Mouse (Mus musculus) forebrain, embryonic 13.5 days (tissue): ENCODE measurements around the gene Pdcl2. TPM values are rescaled to one million over a fixed set of nuclear protein-coding genes. Genes with fewer than 3 reads are reported as not detected.
A peak's percentile ranks its signal among the peaks of the same experiment; 100 is the strongest.

Experiments used
- ATAC-seq: fragments of 200-750 bp; cut with Nextera tagmentation; 2 replicates; pipeline ENCODE4 v1.8.0; 2017
- H3K27ac ChIP-seq: fragments of 300-500 bp; sonication (generic); 2 replicates; pipeline ENCODE4 v1.5.1; 2015; ENCODE audit warnings: inconsistent platforms, mild to moderate bottlenecking, moderate library complexity
- H3K27me3 ChIP-seq: fragments of 300-500 bp; sonication (generic); 2 replicates; pipeline ENCODE4 v1.6.1; 2015; ENCODE audit warnings: mild to moderate bottlenecking, inconsistent platforms
- H3K36me3 ChIP-seq: fragments of 300-500 bp; sonication (generic); 2 replicates; pipeline ENCODE4 v1.6.1; 2015; ENCODE audit warnings: mild to moderate bottlenecking, inconsistent platforms; ENCODE audit not compliant: poor library complexity, severe bottlenecking
- H3K4me1 ChIP-seq: fragments of 300-500 bp; sonication (generic); 2 replicates; pipeline ENCODE4 v1.6.1; 2015; ENCODE audit warnings: inconsistent platforms
- H3K4me2 ChIP-seq: fragments of 300-500 bp; sonication (generic); 2 replicates; pipeline ENCODE4 v1.6.1; 2015; ENCODE audit warnings: inconsistent platforms, mild to moderate bottlenecking, moderate library complexity
- H3K4me3 ChIP-seq: fragments of 300-500 bp; sonication (generic); 2 replicates; pipeline ENCODE4 v1.5.1; 2015; ENCODE audit warnings: mild to moderate bottlenecking, inconsistent platforms
- H3K9ac ChIP-seq: fragments of 300-500 bp; sonication (generic); 2 replicates; pipeline ENCODE4 v1.6.1; 2015; ENCODE audit warnings: mild to moderate bottlenecking, inconsistent platforms
- H3K9me3 ChIP-seq: fragments of 300-500 bp; sonication (generic); replicated peaks from 2 replicates; pipeline ENCODE4 v1.6.1; 2016; ENCODE audit warnings: inconsistent platforms
- WGBS: fragments of 180-500 bp; shearing (Covaris S2); methylation state at CpG from one replicate; pipeline ENCODE4 v1.1.7; 2015; 5-methylcytosine and 5-hydroxymethylcytosine counted together
- polyA plus RNA-seq: library from polyadenylated mRNA; unstranded; fragments of >200 nt; fragmentation: Nextera tagmentation; extraction: Ambion mirVana; gene quantifications from 2 replicates; pipeline ENCODE4 v1.2.1, GENCODE M21; 2015

Gene Pdcl2
- polyA plus RNA-seq, 1 experiment from 2014 or later, result not detected

DNA sequence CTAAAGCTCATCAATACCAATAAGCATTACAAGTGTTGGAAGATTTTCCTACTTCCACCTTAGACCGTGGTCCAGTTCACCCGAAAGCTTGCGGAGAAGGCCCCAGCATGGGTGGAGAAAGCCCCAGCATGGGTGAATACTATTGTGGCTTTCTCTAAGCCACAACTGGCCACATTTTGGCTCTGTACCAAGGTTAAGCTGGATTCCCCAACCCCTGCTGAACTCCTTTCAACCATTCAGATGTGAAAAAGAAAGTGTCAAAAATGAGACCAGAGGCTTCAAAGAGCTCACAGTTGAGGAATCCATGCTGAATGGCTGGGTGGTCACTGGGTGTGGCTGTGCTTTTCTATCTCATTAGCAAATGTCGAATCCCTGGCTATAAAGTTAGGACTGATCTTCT, 2.9 kb upstream of the Pdcl2 start:
- ATAC-seq, result no peak
- no peak overlapping the region for H3K4me3 ChIP-seq
- H3K9ac ChIP-seq, result no peak overlapping the region
- no peak overlapping the region for H3K4me2 ChIP-seq
- H3K9me3 ChIP-seq, result no peaks in the 10 kb centered on the region
- no peaks in the 10 kb centered on the region for H3K36me3 ChIP-seq
- 45% methylated on average over 4 of the region's 4 CpGs for WGBS
- no peak overlapping the region for H3K27ac ChIP-seq
- H3K27me3 ChIP-seq, result no peaks in the 10 kb centered on the region
- no peaks in the 10 kb centered on the region for H3K4me1 ChIP-seq

DNA sequence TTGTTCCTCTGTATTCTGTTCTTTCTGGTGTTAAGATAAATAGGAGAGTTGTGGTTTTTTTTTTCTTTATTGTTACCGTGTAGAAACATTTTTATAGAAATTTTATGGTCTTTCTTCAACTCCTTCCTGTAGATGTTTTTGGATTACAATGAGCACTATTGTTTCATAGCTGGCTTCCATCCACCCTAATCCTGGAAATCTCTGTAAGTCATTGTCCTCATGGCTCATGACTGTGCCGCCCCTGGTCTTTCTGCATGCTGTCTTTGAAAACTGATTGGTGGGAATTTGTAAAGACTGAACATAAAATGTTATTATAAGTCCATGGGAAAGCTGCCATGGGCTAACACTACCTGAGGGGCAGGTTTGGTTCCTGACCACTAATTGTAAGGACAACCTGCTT, 3.7 kb downstream of the Pdcl2 start:
- no peaks in the 10 kb centered on the region for H3K27me3 ChIP-seq
- no peaks in the 10 kb centered on the region for H3K4me1 ChIP-seq
- no peaks in the 10 kb centered on the region for H3K9me3 ChIP-seq
- no peak overlapping the region for H3K4me3 ChIP-seq
- H3K27ac ChIP-seq, result no peak overlapping the region
- 47% methylated on average over 2 of the region's 2 CpGs for WGBS
- no peak overlapping the region for H3K4me2 ChIP-seq
- no peak overlapping the region for H3K9ac ChIP-seq
- no peaks in the 10 kb centered on the region for H3K36me3 ChIP-seq
- ATAC-seq, result no peak

DNA sequence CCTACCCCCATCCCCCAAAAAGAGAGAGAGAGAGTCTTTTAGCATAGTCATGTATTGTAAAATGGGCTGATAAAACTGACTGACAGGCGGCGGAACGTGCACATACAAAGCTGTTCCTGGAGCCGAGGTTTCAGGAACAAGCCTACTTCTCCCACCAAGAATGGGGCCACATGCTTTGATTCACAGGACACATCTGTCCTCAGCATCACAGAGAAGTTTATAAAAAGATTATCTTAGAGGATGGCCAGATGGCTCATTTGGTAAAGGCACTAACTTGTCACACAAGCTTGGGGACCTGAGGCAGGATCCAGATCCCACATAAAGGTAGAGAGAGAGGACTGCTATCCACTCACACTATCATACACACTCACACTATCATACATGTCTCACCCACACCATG, 5.8 kb downstream of the Pdcl2 start:
- Histone ChIP-seq H3K36me3 (no peaks in the 10 kb centered on the region), H3K4me2 (no peak overlapping the region), H3K4me3 (no peak overlapping the region), H3K9me3 (no peaks in the 10 kb centered on the region), H3K27ac (no peak overlapping the region), H3K4me1 (peaks cover 5% of the 10 kb centered on the region; the same call in 1 of the 2 replicates), H3K9ac (no peak overlapping the region), H3K27me3 (no peaks in the 10 kb centered on the region)
- no peak for ATAC-seq
- 91% methylated on average over 4 of the region's 4 CpGs for WGBS

DNA sequence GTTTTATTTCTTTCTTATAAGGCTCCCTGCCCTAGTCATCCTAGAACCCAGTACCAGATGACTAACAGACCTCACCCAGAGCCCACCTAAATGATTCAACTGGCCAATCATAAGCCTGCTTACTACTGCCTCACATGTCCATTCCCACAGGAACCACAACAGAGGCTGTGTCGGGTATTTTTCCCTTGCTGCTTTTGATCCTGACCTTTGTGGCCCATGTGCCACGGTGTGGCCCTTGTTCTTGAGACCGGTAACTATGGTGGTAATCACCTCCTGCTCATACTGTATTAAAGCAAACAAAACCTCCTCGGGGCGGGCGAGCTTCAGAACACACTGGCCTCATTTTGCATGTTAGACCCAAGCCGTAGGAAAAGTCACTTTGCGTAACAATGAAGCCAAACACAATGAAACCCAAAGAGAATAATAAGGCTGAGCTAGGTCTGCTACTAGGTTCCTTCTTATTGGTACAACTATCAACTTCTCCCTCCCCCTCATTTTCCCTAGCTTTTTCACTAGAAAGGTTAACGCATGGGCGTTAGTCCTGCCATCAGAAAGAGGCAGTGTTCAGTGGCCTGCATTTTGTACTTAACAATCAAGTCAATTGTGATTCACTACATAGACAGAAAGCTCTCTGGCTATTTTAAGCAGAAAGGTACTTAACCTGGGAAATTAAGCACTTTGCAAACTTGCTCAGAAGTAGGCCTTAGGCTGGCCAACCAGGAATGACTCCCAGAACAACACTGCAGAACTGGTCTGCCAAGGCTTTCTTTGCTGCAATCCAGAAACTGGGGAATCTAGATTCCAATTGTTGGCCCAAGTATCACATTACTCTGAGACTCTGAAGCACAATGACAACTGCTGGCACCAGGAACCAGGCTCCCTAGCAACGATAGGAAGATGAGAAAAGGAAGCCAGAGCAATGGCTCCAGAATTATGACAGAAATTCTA, 9.4 kb downstream of the Pdcl2 start:
- H3K4me3 ChIP-seq, result no peak overlapping the region
- H3K36me3 ChIP-seq, result no peaks in the 10 kb centered on the region
- H3K4me2 ChIP-seq, result no peak overlapping the region
- no peaks in the 10 kb centered on the region for H3K9me3 ChIP-seq
- H3K4me1 ChIP-seq, result peaks cover 5% of the 10 kb centered on the region; the same call in 1 of the 2 replicates
- 18% methylated on average over 11 of the region's 11 CpGs for WGBS
- H3K27ac ChIP-seq, result no peak overlapping the region
- H3K27me3 ChIP-seq, result no peaks in the 10 kb centered on the region
- no peak for ATAC-seq
- no peak overlapping the region for H3K9ac ChIP-seq

DNA sequence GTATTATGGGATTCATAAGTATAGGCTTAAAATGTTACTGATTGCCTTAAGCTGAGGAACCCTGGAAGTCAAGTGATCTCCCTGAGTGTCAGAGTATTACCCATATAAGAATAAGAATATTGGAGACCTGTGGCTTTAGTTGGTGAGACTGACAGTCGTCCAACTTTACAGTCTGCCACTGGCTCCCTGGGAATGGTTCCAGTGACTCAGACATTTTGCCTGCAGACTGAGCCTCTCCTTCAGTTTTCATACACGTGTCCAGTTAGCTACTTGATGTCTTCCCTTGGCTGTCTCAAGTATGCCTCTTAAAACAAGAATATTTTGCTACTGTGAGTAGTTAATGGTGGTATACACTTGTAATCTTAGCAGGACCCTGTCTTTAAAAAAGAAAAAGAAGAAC, 22.8 kb downstream of the Pdcl2 start:
- 79% methylated on average over 2 of the region's 2 CpGs for WGBS
- Histone ChIP-seq H3K4me1 (peaks cover 7% of the 10 kb centered on the region), H3K9me3 (no peaks in the 10 kb centered on the region), H3K4me3 (no peak overlapping the region), H3K27me3 (no peaks in the 10 kb centered on the region), H3K36me3 (no peaks in the 10 kb centered on the region), H3K9ac (no peak overlapping the region), H3K4me2 (no peak overlapping the region), H3K27ac (no peak overlapping the region)
- no peak for ATAC-seq

DNA sequence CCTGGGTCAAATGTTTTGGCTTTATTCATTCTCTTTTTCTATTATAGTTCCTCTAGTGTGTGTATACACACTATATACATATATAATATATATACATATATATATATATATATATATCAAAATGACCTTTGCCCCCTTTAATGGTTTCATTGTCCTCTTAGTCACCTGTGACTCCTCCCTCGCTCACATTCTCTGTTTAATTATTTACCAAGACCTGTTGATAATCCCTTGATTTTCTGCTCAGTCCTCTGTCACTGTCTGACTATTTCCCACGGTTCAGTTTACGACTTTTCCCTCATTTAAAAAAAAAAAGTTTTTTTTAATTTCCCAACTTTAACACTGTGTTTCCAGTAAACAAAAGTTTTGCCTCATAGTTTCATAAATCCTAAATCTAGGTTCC, 24.7 kb downstream of the Pdcl2 start:
- ATAC-seq, result no peak
- no peak overlapping the region for H3K9ac ChIP-seq

DNA sequence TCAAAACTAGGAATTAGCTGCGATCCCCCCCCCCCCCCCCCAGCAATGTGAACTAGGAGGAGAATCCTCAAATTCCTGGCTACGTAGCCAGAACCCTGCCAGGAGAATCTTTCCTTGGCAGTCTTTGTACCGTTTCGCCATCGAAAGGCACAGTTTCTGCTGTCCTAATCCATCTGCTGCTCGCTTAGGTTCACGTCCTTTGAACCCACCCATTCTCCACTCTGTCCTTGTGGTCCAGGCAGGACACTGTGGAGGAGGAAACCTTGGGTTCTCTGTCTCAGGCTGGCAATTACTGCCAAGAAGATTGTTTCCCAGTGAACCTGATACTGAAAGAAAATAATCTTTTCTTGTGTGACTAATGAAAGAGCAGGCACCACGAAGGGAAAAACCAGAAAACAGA, 25.3 kb downstream of the Pdcl2 start:
- Histone ChIP-seq H3K27ac (0 out of 2 replicates have a peak overlapping the region, but pooled peaks have one; percentile 6), H3K9me3 (no peaks in the 10 kb centered on the region), H3K4me1 (peaks cover 27% of the 10 kb centered on the region), H3K4me3 (peak overlapping the region; percentile 95), H3K9ac (0 out of 2 replicates have a peak overlapping the region, but pooled peaks have one; percentile 23), H3K4me2 (peak overlapping the region; percentile 76), H3K36me3 (no peaks in the 10 kb centered on the region), H3K27me3 (no peaks in the 10 kb centered on the region)
- WGBS, result 4% methylated on average over 8 of the region's 8 CpGs
- no peak for ATAC-seq

More for the DNA sequence above, 24.7 kb downstream of the Pdcl2 start:
- WGBS, result 80% methylated on average over 3 of the region's 3 CpGs
- no peaks in the 10 kb centered on the region for H3K9me3 ChIP-seq
- H3K4me2 ChIP-seq, result no peak overlapping the region
- no peak overlapping the region for H3K27ac ChIP-seq
- no peaks in the 10 kb centered on the region for H3K27me3 ChIP-seq
- no peak overlapping the region for H3K4me3 ChIP-seq
- H3K4me1 ChIP-seq, result peaks cover 20% of the 10 kb centered on the region
- no peaks in the 10 kb centered on the region for H3K36me3 ChIP-seq

DNA sequence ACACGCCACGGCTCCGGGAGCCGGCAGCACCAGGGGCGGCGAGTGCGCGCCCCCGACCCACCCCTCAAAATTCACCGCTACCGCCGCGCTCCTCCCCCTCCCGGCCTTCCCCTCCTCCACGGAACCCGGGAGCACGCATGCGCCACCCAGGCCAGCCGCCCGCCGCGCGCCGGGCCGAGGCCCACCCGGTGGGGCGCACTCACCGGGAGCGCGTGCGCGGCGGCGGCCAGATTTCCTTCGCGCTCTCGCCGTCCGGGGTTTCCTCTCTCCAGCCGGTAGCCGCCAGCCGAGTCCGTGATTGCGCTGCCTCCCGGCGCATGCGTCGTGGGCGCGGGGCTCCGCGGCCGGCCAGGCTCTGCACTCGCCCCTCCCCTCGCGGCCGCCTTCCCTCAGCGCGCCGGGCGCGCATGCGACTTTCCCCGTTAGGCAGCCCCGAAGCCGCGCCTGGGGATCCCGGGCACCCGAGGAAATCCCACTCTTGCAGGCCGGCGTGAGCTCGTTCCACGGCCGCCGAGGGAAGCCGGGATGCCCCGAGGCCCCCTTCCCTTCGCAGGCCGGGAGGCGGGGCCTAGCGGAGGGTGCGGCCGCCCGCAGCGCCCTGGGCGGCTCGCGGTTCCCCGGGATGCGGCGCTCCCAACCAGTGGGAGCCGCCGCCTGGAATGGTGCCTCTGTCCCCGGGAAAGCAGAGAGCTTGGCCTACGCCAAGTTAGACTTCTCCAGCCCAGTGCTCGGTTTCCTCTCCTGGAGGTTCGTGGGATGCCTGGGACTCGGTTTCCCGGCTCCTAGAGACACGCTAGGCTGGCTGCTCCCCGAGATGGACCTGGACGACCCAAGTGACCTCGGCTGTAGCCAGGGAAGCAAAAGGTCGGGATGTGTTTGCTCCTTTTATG, 26.3 kb downstream of the Pdcl2 start, which contains the start of gene Clock:
Gene Clock (minus strand): TSS at position 341 of the 890 bp plus-strand sequence.
- peak; percentile 93 for ATAC-seq
- WGBS, result under 1% methylated on average over 88 of the region's 104 CpGs

DNA sequence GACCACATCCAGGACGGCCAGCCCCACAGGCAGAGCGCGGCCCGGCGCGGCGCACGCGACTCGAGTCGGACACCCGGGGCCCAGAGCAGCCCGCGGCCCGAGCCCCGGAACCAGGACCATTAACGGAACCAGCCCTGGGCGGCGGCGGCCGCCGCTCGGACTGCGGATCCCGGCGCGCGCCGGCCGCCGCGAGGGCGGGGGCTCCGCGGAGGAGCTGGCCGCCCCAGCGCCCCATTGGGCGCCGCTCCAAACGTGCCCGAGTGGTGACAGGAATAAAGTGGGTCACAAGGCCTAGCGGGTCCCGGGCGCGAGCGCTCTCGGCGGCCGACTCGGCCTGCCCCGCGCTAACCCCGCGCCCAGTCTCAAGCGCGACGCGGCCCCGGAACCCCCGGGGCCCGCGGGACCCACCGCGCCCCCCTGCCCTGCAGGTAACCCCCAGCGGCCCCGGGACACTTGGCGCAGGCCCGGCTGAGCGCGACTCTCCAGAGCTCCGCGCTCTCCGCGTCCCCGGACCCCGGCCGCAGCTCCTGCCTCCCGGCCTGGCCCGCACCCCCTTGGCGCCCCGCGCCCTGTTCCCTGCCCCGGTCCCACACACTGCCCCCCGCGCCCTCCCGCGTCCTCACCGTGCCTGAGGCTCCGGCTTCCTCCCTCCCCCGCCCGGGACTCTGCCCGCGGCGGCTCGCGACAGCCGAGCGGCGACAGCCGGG, 27.1 kb downstream of the Pdcl2 start:
- 1% methylated on average over 49 of the region's 100 CpGs for WGBS
- H3K9me3 ChIP-seq, result no peaks in the 10 kb centered on the region
- peak overlapping the region; percentile 98 for H3K27ac ChIP-seq
- H3K4me3 ChIP-seq, result peak overlapping the region; percentile 95
- H3K4me1 ChIP-seq, result peaks cover 27% of the 10 kb centered on the region
- H3K4me2 ChIP-seq, result peak overlapping the region; percentile 76
- peak overlapping the region; percentile 95 for H3K9ac ChIP-seq
- no peaks in the 10 kb centered on the region for H3K36me3 ChIP-seq
- no peaks in the 10 kb centered on the region for H3K27me3 ChIP-seq
- ATAC-seq, result peak; percentile 75

More for the DNA sequence above, 26.3 kb downstream of the Pdcl2 start, which contains the start of gene Clock:
- H3K9ac ChIP-seq, result peak within 1 kb of the TSS; percentile 95
- H3K4me1 ChIP-seq, result peaks cover 27% of the 10 kb centered on the region
- H3K4me3 ChIP-seq, result peak within 1 kb of the TSS; percentile 95
- H3K36me3 ChIP-seq, result no peaks in the 10 kb centered on the region
- H3K4me2 ChIP-seq, result peak within 1 kb of the TSS; percentile 76
- peak within 1 kb of the TSS; percentile 98 for H3K27ac ChIP-seq
- no peaks in the 10 kb centered on the region for H3K9me3 ChIP-seq
- H3K27me3 ChIP-seq, result no peaks in the 10 kb centered on the region

DNA sequence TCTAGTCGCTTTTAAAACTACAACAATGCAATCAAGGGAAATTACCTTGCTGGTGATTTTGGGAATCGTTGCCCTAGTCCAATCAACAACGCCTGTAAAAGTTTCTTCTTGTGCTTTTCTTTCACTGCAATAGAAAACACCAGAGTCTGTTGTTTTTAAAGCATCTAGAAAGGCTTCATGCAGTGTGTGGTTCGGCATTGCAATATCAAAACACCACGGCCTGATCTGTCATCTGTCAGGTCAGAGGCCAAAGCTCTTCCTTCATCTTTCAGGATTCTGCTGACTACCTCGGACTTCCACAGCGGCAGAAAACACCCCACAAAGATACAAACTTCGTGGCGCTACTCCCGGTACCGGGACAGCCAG, 27.6 kb downstream of the Pdcl2 start:
- WGBS, result 4% methylated on average over 11 of the region's 11 CpGs
- Histone ChIP-seq H3K9me3 (no peaks in the 10 kb centered on the region), H3K27me3 (no peaks in the 10 kb centered on the region), H3K9ac (peak overlapping the region; percentile 95), H3K4me1 (peaks cover 27% of the 10 kb centered on the region), H3K27ac (peak overlapping the region; percentile 98), H3K36me3 (no peaks in the 10 kb centered on the region), H3K4me2 (peak overlapping the region; percentile 76), H3K4me3 (peak overlapping the region; percentile 95)
- no peak for ATAC-seq

DNA sequence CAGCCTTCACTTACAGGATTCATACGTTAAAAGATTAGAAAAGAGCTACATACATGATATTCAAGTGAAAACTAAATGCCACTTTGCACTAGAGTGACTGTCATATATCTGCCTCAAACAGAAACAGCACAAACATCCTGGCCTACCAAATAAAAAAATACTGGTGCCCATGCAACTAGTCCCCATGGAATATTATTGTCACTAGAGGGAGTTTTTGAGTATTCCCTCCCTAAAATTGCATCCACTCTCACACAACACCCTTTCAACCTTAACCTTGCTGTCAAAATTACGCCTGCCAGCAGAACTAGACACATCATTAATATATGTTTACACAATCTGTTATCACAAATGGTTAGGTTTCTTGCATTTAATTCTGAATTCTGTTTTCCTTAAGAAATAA, 28.9 kb downstream of the Pdcl2 start:
- no peak for ATAC-seq
- Histone ChIP-seq H3K27ac (no peak overlapping the region), H3K9me3 (no peaks in the 10 kb centered on the region), H3K36me3 (no peaks in the 10 kb centered on the region), H3K9ac (no peak overlapping the region), H3K4me3 (no peak overlapping the region), H3K27me3 (no peaks in the 10 kb centered on the region), H3K4me1 (peaks cover 27% of the 10 kb centered on the region), H3K4me2 (no peak overlapping the region)
- 80% methylated on average over 2 of the region's 2 CpGs for WGBS
